Mouse (Mus musculus) lung, embryonic 14.5 days (tissue): Measurements from ENCODE around the gene Gm20388. TPM values are rescaled to one million over a fixed set of nuclear protein-coding genes. Genes with fewer than 3 reads are reported as not detected.

Experiments used
- ATAC-seq: fragments of 200-750 bp; cut with Nextera tagmentation; 2 replicates; pipeline ENCODE4 v1.8.0; 2017; ENCODE audit warnings: mild to moderate bottlenecking, moderate TSS enrichment, moderate library complexity; ENCODE audit not compliant: insufficient read depth
- DNase-seq: peaks from one replicate; pipeline ENCODE4 v3.0.0-alpha.2; 2015
- H3K27ac ChIP-seq: fragments of 300-500 bp; sonication (generic); 2 replicates; pipeline ENCODE4 v1.5.1; 2014; ENCODE audit warnings: low read depth, mild to moderate bottlenecking, moderate library complexity
- H3K27me3 ChIP-seq: fragments of 300-500 bp; sonication (generic); 2 replicates; pipeline ENCODE4 v1.6.1; 2014; ENCODE audit warnings: low read length, control low read depth; ENCODE audit not compliant: insufficient read depth
- H3K36me3 ChIP-seq: fragments of 300-500 bp; sonication (generic); 2 replicates; pipeline ENCODE4 v1.6.1; 2014; ENCODE audit warnings: control low read depth; ENCODE audit not compliant: insufficient read depth
- H3K4me1 ChIP-seq: fragments of 300-500 bp; sonication (generic); 2 replicates; pipeline ENCODE4 v1.6.1; 2014; ENCODE audit warnings: antibody characterized with exemption, control low read depth; ENCODE audit not compliant: insufficient read depth
- H3K4me2 ChIP-seq: fragments of 300-500 bp; sonication (generic); 2 replicates; pipeline ENCODE4 v1.6.1; 2014; ENCODE audit warnings: mild to moderate bottlenecking
- H3K4me3 ChIP-seq: fragments of 300-500 bp; sonication (generic); 2 replicates; pipeline ENCODE4 v1.5.1; 2014; ENCODE audit warnings: low read depth, low read length
- H3K9ac ChIP-seq: fragments of 300-500 bp; sonication (generic); 2 replicates; pipeline ENCODE4 v1.6.1; 2014
- H3K9me3 ChIP-seq: fragments of 300-500 bp; sonication (generic); 2 replicates; pipeline ENCODE4 v1.6.1; 2016; ENCODE audit warnings: low read depth, low read length, control low read depth
- CTCF ChIP-seq: IDR thresholded peaks from 2 replicates; pipeline ENCODE4 v1.5.1; 2016; ENCODE audit warnings: antibody characterized with exemption, low read depth
- WGBS: fragments of 180-500 bp; shearing (Covaris S2); extraction: QIAGEN DNeasy Blood & Tissue Kit; methylation state at CpG from one replicate; pipeline ENCODE4 v1.1.7; 2014; 5-methylcytosine and 5-hydroxymethylcytosine counted together
- polyA plus RNA-seq: library from polyadenylated mRNA; unstranded; fragments of >200 nt; fragmentation: Nextera tagmentation; extraction: Ambion mirVana; gene quantifications from 2 replicates; pipeline ENCODE4 v1.2.1, GENCODE M21; 2014

The Gm20388 gene
- polyA plus RNA-seq, 1 experiment from 2014 or later: not detected

DNA sequence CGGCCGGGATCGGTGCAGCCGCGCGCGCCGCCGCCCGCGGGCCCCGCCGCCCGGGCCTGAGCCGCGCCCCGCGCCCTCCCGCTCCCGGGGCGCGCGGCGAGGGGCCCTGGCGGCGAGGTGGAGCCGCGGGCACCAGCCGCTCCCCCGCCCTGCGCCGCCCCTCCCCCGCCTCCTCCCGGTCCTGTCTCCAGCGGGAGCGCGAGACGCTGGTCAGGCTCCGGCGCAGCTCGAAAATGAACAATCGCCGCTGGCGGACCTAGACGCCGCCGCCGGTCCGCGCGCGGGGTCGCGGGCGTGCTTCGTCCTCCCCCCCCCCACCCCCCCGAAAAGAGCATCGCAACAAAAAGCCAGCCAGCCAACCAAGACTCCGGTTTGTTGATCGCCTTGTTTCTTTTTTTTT, 1819.5 kb downstream of the Gm20388 start:
- no peak overlapping the region for H3K27ac ChIP-seq
- peak overlapping the region; percentile 91 for H3K4me2 ChIP-seq
- peaks cover 54% of the 10 kb centered on the region for H3K27me3 ChIP-seq
- no peaks in the 10 kb centered on the region for H3K36me3 ChIP-seq
- H3K4me1 ChIP-seq: no peaks in the 10 kb centered on the region
- WGBS: under 1% methylated on average over 42 of the region's 60 CpGs
- ATAC-seq (no peak), DNase-seq (peak; percentile 39)
- no peaks in the 10 kb centered on the region; the same call in 1 of the 2 replicates for H3K9me3 ChIP-seq
- peak overlapping the region; percentile 13; the same call in 1 of the 2 replicates for H3K9ac ChIP-seq
- TF ChIP-seq CTCF: no peak
- H3K4me3 ChIP-seq: peak overlapping the region; percentile 43

DNA sequence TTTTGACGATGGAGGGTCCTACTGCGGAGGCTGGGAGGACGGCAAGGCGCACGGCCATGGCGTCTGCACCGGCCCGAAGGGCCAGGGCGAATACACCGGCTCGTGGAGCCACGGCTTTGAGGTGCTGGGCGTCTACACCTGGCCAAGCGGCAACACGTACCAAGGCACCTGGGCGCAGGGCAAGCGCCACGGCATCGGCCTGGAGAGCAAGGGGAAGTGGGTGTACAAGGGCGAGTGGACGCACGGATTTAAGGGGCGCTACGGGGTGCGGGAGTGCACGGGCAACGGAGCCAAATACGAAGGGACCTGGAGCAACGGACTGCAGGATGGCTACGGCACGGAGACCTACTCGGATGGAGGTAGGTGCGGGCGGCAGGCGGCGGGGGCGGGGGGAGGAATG, 1820.0 kb downstream of the Gm20388 start:
- DNase-seq: no peak
- WGBS: 1% methylated on average over 36 of the region's 37 CpGs
- H3K4me2 ChIP-seq: peak overlapping the region; percentile 91

DNA sequence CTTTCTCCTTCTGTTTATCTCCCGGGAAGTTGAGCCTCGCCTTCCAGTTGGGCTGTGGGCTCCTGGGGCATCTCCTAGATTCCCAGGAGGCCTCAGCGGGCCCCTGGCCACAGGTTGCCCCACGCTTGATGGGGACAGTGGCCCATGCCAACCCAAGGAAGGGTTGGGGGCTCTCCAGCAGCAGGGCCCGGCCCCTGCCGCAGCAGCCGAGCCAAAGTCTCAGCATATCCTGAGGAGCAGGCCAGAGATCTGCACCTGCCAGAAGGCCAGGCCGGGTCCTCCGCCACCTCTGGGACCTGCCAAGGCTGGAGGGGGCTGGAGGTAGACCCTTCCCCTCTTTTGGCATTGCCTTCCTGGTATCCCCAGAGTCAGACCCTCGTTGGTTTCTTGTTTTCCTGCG, 1820.4 kb downstream of the Gm20388 start:
- Histone ChIP-seq H3K4me3 (peak overlapping the region; percentile 43; the same call in 1 of the 2 replicates), H3K4me2 (peak overlapping the region; percentile 91; the same call in 1 of the 2 replicates), H3K27me3 (peaks cover 54% of the 10 kb centered on the region), H3K27ac (no peak overlapping the region), H3K4me1 (no peaks in the 10 kb centered on the region), H3K9me3 (no peaks in the 10 kb centered on the region; the same call in 1 of the 2 replicates), H3K9ac (no peak overlapping the region), H3K36me3 (no peaks in the 10 kb centered on the region)
- no peak for TF ChIP-seq CTCF
- 4% methylated on average over 11 of the region's 11 CpGs for WGBS
- ATAC-seq (no peak), DNase-seq (no peak)

More for the DNA sequence above, 1820.0 kb downstream of the Gm20388 start:
- TF ChIP-seq CTCF: no peak
- H3K9ac ChIP-seq: no peak overlapping the region
- no peaks in the 10 kb centered on the region for H3K4me1 ChIP-seq
- no peaks in the 10 kb centered on the region; the same call in 1 of the 2 replicates for H3K9me3 ChIP-seq
- H3K36me3 ChIP-seq: no peaks in the 10 kb centered on the region
- H3K4me3 ChIP-seq: peak overlapping the region; percentile 43
- no peak for ATAC-seq
- no peak overlapping the region for H3K27ac ChIP-seq
- peaks cover 54% of the 10 kb centered on the region for H3K27me3 ChIP-seq

DNA sequence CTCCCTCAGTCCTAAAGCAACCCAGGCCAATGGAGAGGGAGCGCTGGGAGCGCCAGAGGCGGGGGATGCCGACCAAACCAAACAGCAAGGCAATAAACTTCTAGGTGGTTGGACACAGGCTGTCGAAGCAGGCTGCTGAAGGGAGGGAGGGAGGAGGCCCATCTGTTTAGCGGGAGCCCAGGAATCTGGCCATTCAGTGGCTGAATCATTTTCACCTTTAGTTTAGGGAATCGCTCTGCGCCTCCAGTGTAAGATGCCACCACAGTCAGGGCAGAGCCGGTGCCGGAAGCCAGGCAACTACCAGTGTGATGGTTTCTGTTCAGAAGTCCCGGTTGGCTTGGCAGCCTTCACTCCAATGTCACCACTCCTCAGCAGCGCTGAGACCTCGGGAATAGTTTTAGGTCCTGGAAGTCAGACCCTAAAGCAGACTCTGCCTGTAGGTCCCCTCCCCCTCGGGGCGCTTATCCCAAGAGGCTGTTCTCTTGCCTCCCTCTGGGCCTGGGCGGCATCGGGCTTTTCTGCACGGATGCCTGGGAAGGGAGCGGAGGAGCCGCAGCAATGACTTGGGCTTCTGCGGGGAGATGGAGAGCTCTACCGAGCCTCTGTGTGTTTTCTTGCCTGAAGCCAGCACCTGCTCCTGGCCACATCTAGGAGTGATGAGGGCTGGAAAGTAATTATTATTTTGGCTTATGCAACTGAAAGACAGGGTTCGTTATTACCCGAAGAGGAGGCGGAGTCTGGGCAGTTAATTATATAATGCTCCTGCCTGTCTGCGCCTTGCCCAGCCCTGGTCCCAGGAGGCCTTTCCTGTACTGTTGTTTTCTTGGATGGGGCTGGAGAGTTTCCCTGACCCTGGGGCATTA, 1821.1 kb downstream of the Gm20388 start:
- no peaks in the 10 kb centered on the region; the same call in 1 of the 2 replicates for H3K9me3 ChIP-seq
- ATAC-seq: no peak
- DNase-seq: no peak
- no peak overlapping the region for H3K27ac ChIP-seq
- no peak for TF ChIP-seq CTCF
- peaks cover 54% of the 10 kb centered on the region for H3K27me3 ChIP-seq
- H3K36me3 ChIP-seq: no peaks in the 10 kb centered on the region
- H3K4me3 ChIP-seq: no peak overlapping the region
- 10% methylated on average over 26 of the region's 26 CpGs for WGBS
- no peak overlapping the region for H3K9ac ChIP-seq
- H3K4me1 ChIP-seq: no peaks in the 10 kb centered on the region
- no peak overlapping the region for H3K4me2 ChIP-seq

DNA sequence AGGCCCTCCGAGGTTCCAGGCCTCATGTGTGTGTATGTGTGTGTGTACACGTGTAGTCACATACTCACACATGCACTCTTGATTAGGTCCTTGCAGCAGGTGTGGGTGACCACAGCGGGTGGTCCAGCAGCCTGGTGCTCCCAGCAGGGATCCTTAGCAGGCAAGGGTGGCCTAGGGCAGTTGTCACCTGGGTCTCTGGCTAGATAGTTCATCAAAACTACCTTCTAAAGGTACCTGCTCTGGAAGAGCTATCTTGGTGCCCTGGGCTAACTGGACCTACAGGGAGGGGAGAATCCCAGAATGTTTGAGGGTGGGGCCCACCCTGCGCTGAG, 1821.7 kb downstream of the Gm20388 start:
- H3K27ac ChIP-seq: no peak overlapping the region
- H3K27me3 ChIP-seq: peaks cover 54% of the 10 kb centered on the region
- H3K9ac ChIP-seq: no peak overlapping the region
- 51% methylated on average over 4 of the region's 4 CpGs for WGBS
- no peaks in the 10 kb centered on the region for H3K36me3 ChIP-seq
- no peaks in the 10 kb centered on the region for H3K4me1 ChIP-seq
- H3K4me3 ChIP-seq: no peak overlapping the region
- H3K4me2 ChIP-seq: no peak overlapping the region
- DNase-seq (no peak), ATAC-seq (no peak)
- no peaks in the 10 kb centered on the region; the same call in 1 of the 2 replicates for H3K9me3 ChIP-seq
- no peak for TF ChIP-seq CTCF

DNA sequence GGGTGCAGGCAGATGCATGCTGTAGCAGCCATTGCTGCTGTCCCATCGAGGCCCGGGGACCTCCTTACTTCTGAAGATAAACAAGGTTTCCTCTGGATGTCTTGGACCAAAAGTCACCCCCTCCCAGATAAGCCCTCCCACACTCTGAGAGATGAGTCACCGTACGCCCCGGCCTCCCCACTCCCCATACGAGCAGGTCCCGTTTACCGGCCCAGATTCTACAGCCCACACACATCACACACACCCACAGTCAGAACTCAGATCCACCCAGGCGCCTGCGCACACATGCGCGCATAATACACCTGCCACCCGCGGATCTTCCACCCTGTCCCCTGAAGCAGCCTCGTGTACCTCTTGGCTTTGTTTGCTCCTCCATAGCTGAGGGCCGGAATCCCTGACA, 1823.6 kb downstream of the Gm20388 start:
- H3K36me3 ChIP-seq: no peaks in the 10 kb centered on the region
- no peak for ATAC-seq
- 80% methylated on average over 16 of the region's 16 CpGs for WGBS
- H3K9ac ChIP-seq: no peak overlapping the region
- no peak overlapping the region for H3K4me2 ChIP-seq
- no peaks in the 10 kb centered on the region for H3K4me1 ChIP-seq
- no peaks in the 10 kb centered on the region for H3K9me3 ChIP-seq
- H3K27ac ChIP-seq: no peak overlapping the region
- no peak overlapping the region for H3K4me3 ChIP-seq
- no peak for DNase-seq
- no peak for TF ChIP-seq CTCF
- peaks cover 42% of the 10 kb centered on the region for H3K27me3 ChIP-seq

DNA sequence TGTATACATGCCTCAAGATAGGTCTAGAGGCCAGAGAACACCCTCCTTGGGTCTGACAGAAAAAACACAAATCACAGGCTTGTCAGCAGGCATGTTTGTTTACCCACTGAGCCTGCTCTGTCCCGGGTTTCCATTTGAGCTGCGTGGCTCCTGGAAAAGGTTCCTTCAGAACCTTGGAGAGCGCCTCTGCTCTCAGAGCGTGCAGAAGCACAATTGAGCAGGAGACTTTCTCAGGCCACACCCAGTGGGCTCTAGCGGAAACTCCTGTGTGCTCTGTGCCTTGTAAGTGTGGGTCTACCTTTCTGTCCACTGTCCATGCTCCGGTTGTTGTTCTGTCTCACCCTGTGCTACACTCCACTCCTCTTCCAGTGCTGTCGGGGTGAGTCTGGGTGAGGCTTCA, 1825.6 kb downstream of the Gm20388 start:
- no peak for ATAC-seq
- H3K27me3 ChIP-seq: peaks cover 24% of the 10 kb centered on the region
- H3K27ac ChIP-seq: no peak overlapping the region
- WGBS: 14% methylated on average over 7 of the region's 7 CpGs
- peak; percentile 93 for DNase-seq
- H3K4me1 ChIP-seq: no peaks in the 10 kb centered on the region
- TF ChIP-seq CTCF: no peak
- no peak overlapping the region for H3K4me2 ChIP-seq
- no peak overlapping the region for H3K4me3 ChIP-seq
- H3K9me3 ChIP-seq: no peaks in the 10 kb centered on the region
- no peak overlapping the region for H3K9ac ChIP-seq
- H3K36me3 ChIP-seq: no peaks in the 10 kb centered on the region
